Mouse (Mus musculus): ENCODE data around the gene Vmn1r222.
"Not testable (repeated sequence)": the region's sequence is repeated elsewhere in the genome, so short reads cannot be mapped to it uniquely, and the experiment has no call there.

Gene Vmn1r222

GRCm38 (mm10) chr13:23235847-23236246 lies at the start of gene Vmn1r222:
Gene Vmn1r222, minus strand, starts transcription at chr13:23235947.
- in situ Hi-C loops (cut with MboI; ENCODE audit: low pct_unique_long_range_greater_than_20kb in 1 of 2, low sequenced_read_pairs in 2 of 2, unreplicated experiment in 1 of 2), result loop anchor here in 1 of 2 experiments (25.0 kb wide), 1 partner anchor 1149 kb away; the partner anchor contains the start of gene Vmn1r188

GRCm38 (mm10) chr13:23285191-23285920 lies 49.6 kb upstream of the Vmn1r222 start:
- in situ Hi-C loops (cut with MboI; ENCODE audit: low pct_unique_long_range_greater_than_20kb in 1 of 2, low sequenced_read_pairs in 2 of 2, unreplicated experiment in 1 of 2), result no loop called here

GRCm38 (mm10) chr13:23279992-23280391 lies 44.2 kb upstream of the Vmn1r222 start:
- in situ Hi-C loops (cut with MboI; ENCODE audit: low pct_unique_long_range_greater_than_20kb in 1 of 2, low sequenced_read_pairs in 2 of 2, unreplicated experiment in 1 of 2), result no loop called here

- in situ Hi-C loops (cut with MboI; ENCODE audit: low pct_unique_long_range_greater_than_20kb in 1 of 2, low sequenced_read_pairs in 2 of 2, unreplicated experiment in 1 of 2), result no loop called here
Measured at GRCm38 (mm10) chr13:23279576-23279975, 43.8 kb upstream of the Vmn1r222 start.

- in situ Hi-C loops (cut with MboI; ENCODE audit: low pct_unique_long_range_greater_than_20kb in 1 of 2, low sequenced_read_pairs in 2 of 2, unreplicated experiment in 1 of 2), result no loop called here
Measured at GRCm38 (mm10) chr13:23270321-23271101, 34.8 kb upstream of the Vmn1r222 start.

GRCm38 (mm10) chr13:23269681-23270080 lies 33.9 kb upstream of the Vmn1r222 start:
- in situ Hi-C loops (cut with MboI; ENCODE audit: low pct_unique_long_range_greater_than_20kb in 1 of 2, low sequenced_read_pairs in 2 of 2, unreplicated experiment in 1 of 2), result no loop called here

GRCm38 (mm10) chr13:23269127-23269526 lies 33.4 kb upstream of the Vmn1r222 start:
- in situ Hi-C loops (cut with MboI; ENCODE audit: low pct_unique_long_range_greater_than_20kb in 1 of 2, low sequenced_read_pairs in 2 of 2, unreplicated experiment in 1 of 2), result not testable (repeated sequence)

GRCm38 (mm10) chr13:23268606-23269005 lies 32.9 kb upstream of the Vmn1r222 start:
- in situ Hi-C loops (cut with MboI; ENCODE audit: low pct_unique_long_range_greater_than_20kb in 1 of 2, low sequenced_read_pairs in 2 of 2, unreplicated experiment in 1 of 2), result not testable (repeated sequence)

- in situ Hi-C loops (cut with MboI; ENCODE audit: low pct_unique_long_range_greater_than_20kb in 1 of 2, low sequenced_read_pairs in 2 of 2, unreplicated experiment in 1 of 2), result no loop called here
Measured at GRCm38 (mm10) chr13:23258546-23259048, 22.9 kb upstream of the Vmn1r222 start.

GRCm38 (mm10) chr13:23246834-23247233 lies 11.1 kb upstream of the Vmn1r222 start, which contains the start of gene Vmn1r223:
Gene Vmn1r223, plus strand, starts transcription at chr13:23247134.
- in situ Hi-C loops (cut with MboI; ENCODE audit: low pct_unique_long_range_greater_than_20kb in 1 of 2, low sequenced_read_pairs in 2 of 2, unreplicated experiment in 1 of 2), result loop anchor here in 1 of 2 experiments (25.0 kb wide), 1 partner anchor 1160 kb away; the partner anchor contains the start of gene Vmn1r188

GRCm38 (mm10) chr13:23213827-23214226 lies 21.9 kb downstream of the Vmn1r222 start, which contains the start of gene Vmn1r221:
Gene Vmn1r221, plus strand, starts transcription at chr13:23214127.
- in situ Hi-C loops (cut with MboI; ENCODE audit: low pct_unique_long_range_greater_than_20kb in 1 of 2, low sequenced_read_pairs in 2 of 2, unreplicated experiment in 1 of 2), result not testable (repeated sequence)

GRCm38 (mm10) chr13:23203885-23204284 lies 31.9 kb downstream of the Vmn1r222 start:
- in situ Hi-C loops (cut with MboI; ENCODE audit: low pct_unique_long_range_greater_than_20kb in 1 of 2, low sequenced_read_pairs in 2 of 2, unreplicated experiment in 1 of 2), result not testable (repeated sequence)

GRCm38 (mm10) chr13:23187875-23188274 lies 47.9 kb downstream of the Vmn1r222 start, which contains the start of gene Vmn1r220:
Gene Vmn1r220, minus strand, starts transcription at chr13:23187975.
- in situ Hi-C loops (cut with MboI; ENCODE audit: low pct_unique_long_range_greater_than_20kb in 1 of 2, low sequenced_read_pairs in 2 of 2, unreplicated experiment in 1 of 2), result no loop called here

Measured in mouse embryonic stem cell (cell line).